Mouse (Mus musculus) spleen, postnatal 0 days (tissue): ENCODE data around the gene Olfr1095. TPM values are rescaled to one million over a fixed set of nuclear protein-coding genes. Genes with fewer than 3 reads are reported as not detected.

Experiments used
- polyA plus RNA-seq: library from polyadenylated mRNA; unstranded; fragments of >200 nt; fragmentation: Nextera tagmentation; extraction: Ambion mirVana; gene quantifications from 2 replicates; pipeline ENCODE4 v1.2.1, GENCODE M21; 2015

Gene Olfr1095
- not detected in 2 replicates for polyA plus RNA-seq

GRCm38 (mm10) chr2:86851596-86851995, at the start of gene Olfr1095:
TSS of gene Olfr1095 (minus strand) at chr2:86851696.

GRCm38 (mm10) chr2:86892116-86892515, 40.6 kb upstream of the Olfr1095 start, which contains the start of gene Olfr1097:
TSS of gene Olfr1097 (minus strand) at chr2:86892216.

GRCm38 (mm10) chr2:86874702-86875101, 23.2 kb upstream of the Olfr1095 start, which contains the start of gene Gm13723:
TSS of gene Gm13723 (minus strand) at chr2:86874802.

GRCm38 (mm10) chr2:86824363-86824762, 27.1 kb downstream of the Olfr1095 start, which contains the start of gene Olfr1094:
TSS of gene Olfr1094 (plus strand) at chr2:86824663.

GRCm38 (mm10) chr2:86809918-86810317, 41.6 kb downstream of the Olfr1095 start, which contains the start of gene Olfr141:
TSS of gene Olfr141 (minus strand) at chr2:86810018.

Other genes with a start within 250 kb of the Olfr1095 start
- gene Olfr1084, start 212.0 kb downstream of the Olfr1095 start, polyA plus RNA-seq = not detected in 2 replicates
- gene Olfr1085, start 189.7 kb downstream of the Olfr1095 start, polyA plus RNA-seq = not detected in 2 replicates
- not detected in 2 replicates for gene Olfr1086, start 171.6 kb downstream of the Olfr1095 start, polyA plus RNA-seq
- not detected in 2 replicates for gene Olfr1087, start 153.3 kb downstream of the Olfr1095 start, polyA plus RNA-seq
- gene Olfr1089, start 118.0 kb downstream of the Olfr1095 start, polyA plus RNA-seq = not detected in 2 replicates
- gene Olfr1090, start 92.7 kb downstream of the Olfr1095 start, polyA plus RNA-seq = not detected in 2 replicates
- not detected in 2 replicates for gene Olfr1093, start 69.2 kb downstream of the Olfr1095 start, polyA plus RNA-seq
- not detected in 2 replicates for gene Olfr141, start 41.7 kb downstream of the Olfr1095 start, polyA plus RNA-seq
- gene Olfr1094, start 27.0 kb downstream of the Olfr1095 start, polyA plus RNA-seq = not detected in 2 replicates
- not detected in 2 replicates for gene Gm13723, start 23.1 kb upstream of the Olfr1095 start, polyA plus RNA-seq
- gene Olfr1097, start 40.5 kb upstream of the Olfr1095 start, polyA plus RNA-seq = not detected in 2 replicates
- not detected in 2 replicates for gene Olfr1098, start 72.8 kb upstream of the Olfr1095 start, polyA plus RNA-seq
- gene Olfr1099, start 109.0 kb upstream of the Olfr1095 start, polyA plus RNA-seq = not detected in 2 replicates
- gene Olfr1100, start 128.3 kb upstream of the Olfr1095 start, polyA plus RNA-seq = not detected in 2 replicates
- gene Olfr1101, start 139.5 kb upstream of the Olfr1095 start, polyA plus RNA-seq = not detected in 2 replicates
- not detected in 2 replicates for gene Olfr1102, start 146.7 kb upstream of the Olfr1095 start, polyA plus RNA-seq
- gene Olfr1104, start 175.4 kb upstream of the Olfr1095 start, polyA plus RNA-seq = not detected in 2 replicates
- not detected in 2 replicates for gene Olfr1105, start 184.8 kb upstream of the Olfr1095 start, polyA plus RNA-seq
- gene Olfr1106, start 200.6 kb upstream of the Olfr1095 start, polyA plus RNA-seq = not detected in 2 replicates
- not detected in 2 replicates for gene Olfr1107, start 224.1 kb upstream of the Olfr1095 start, polyA plus RNA-seq
- not detected in 2 replicates for gene Olfr1109, start 244.3 kb upstream of the Olfr1095 start, polyA plus RNA-seq